Mouse (Mus musculus) natural killer cell, adult 2 months (primary cell): Measurements from ENCODE around the gene Fkbp11.

Experiments used
- DNase-seq, 2 experiments: peaks; one replicate each; pipeline ENCODE4 v3.0.0; 2022; ENCODE audit warnings: low spot score in 2 of 2

Fkbp11 gene

GRCm38 (mm10) chr15:98740219-98740618 lies 12.2 kb upstream of the Fkbp11 start:
- no peak for DNase-seq

- DNase-seq: no peak
Measured at GRCm38 (mm10) chr15:98738796-98739195, 10.8 kb upstream of the Fkbp11 start.

DNA sequence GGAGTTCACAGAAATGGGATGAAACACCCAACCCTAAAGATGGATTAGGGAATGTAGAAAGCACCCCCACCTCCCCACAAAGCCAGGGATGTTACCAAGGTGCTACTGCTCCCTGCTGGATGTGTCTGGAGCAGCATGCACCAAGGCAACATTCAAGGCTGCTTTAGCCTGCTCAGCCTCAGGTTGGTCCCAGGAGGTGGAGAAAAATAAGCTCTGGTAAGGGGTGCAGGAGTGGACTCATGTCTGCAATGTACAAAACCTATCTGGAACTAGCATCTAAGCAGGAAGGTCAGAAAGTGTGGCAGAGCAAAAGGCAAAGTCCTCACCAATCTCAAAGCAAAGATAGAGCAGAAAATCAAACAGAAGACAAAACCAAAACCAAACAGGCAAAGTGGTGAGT lies 9.9 kb upstream of the Fkbp11 start:
- peak in 1 of 2 experiments; percentile 34 for DNase-seq

DNA sequence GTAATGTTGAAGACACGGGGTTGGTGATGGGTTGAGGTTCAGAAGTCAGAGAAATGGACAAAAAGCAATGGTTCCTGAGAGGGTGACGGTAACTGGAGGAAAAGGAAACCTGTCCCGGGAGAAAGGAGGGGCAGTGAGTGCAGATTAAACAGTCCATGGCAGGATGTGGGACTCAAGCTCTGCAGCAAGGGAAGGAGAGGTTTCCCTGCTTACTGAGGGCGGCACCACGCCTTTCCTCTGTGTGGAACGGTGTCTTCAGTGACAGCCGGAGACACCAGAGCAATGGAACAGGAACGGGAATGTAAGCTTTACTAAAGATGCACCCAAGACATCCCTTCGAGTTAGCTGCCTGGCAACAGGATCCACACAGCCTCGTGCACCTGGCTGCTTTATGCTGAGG lies 8.5 kb upstream of the Fkbp11 start:
- no peak for DNase-seq

DNA sequence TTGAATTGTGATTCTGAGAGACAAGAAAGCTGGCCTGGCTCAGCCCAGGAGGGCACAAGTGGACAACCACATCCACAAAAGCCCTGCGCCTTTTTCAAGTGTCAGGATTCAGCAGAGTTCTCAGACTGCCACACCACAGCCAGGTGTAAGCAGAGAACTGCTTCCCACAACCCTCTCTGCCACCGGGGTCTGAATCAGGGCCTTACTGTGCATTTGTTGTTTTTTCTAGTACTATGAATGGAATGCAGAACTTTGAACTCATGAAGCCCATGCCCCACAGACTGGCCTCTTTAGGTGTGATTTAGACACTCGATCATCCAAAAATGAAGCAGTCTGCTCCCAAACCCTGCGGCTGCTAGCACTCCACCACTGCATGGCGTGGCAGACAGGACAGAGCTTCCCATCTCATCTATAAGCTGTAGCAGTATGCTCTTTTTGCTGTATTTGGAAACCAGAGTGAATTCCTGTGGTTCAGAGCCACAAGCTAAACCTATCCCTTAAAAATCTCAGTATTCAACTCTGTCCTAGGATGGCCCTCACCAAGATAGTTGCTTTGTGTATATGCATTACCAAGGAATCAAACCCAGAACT lies 6.1 kb upstream of the Fkbp11 start:
- no peak for DNase-seq

- DNase-seq: no peak
Measured at GRCm38 (mm10) chr15:98733370-98733769, 5.4 kb upstream of the Fkbp11 start.

GRCm38 (mm10) chr15:98732006-98732531 lies 4.1 kb upstream of the Fkbp11 start:
- DNase-seq: no peak

GRCm38 (mm10) chr15:98730790-98731189 lies 2.8 kb upstream of the Fkbp11 start:
- no peak for DNase-seq

DNA sequence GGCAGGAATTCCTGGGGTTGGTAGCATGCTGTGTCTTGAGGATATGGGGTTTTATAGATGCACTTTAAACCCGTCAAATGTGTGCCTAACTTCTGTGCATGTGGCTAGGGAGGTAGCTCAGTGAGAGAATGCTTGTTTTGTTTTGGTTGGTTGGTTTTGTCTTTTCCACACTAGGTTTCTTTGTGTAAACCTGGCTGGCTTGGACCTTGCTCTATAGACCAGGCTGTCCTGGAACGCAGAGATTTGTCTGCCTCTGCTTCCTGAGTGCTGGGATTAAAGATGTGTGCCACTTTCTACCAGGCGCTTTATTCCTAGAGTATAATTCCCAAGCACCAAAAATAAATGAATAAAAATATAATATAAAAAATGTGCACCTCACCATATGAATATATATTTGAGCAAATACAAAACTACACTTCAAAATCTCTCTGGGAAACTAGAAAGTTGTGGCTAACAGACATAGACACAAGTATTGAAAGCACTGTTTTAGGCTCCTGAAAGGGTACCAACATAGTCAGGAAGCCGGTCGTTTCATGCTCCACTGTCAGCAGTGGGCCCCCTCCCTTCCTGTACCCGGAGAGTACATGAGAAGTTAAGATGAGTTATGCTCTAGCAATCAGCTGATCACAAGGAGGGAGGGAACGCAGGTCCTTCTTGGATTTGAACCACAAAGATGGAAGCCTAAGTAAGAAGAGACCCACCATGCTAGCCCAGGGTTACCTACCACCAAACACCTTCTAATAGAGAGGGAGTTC lies 2.0 kb upstream of the Fkbp11 start:
- DNase-seq: no peak

DNA sequence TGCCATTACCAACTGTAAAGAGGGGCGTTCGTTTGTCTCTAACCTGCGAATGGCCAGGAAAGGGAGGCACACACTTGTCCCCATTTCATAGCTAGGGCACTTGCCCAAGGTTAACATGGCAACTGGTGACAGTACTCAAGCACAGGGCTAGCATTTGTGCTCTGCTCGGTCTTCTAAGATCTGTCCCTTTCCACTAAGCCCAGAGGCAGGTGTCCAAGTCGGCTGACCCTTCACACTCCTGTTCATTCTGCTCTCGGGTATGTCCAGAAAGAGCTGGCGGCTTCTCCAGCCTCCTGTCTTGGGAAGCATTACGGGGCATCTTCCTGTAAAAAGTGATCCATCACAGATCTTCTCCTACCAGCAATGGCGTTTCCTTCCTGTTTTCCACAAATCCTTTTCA lies 368 bp upstream of the Fkbp11 start:
- DNase-seq: no peak

DNA sequence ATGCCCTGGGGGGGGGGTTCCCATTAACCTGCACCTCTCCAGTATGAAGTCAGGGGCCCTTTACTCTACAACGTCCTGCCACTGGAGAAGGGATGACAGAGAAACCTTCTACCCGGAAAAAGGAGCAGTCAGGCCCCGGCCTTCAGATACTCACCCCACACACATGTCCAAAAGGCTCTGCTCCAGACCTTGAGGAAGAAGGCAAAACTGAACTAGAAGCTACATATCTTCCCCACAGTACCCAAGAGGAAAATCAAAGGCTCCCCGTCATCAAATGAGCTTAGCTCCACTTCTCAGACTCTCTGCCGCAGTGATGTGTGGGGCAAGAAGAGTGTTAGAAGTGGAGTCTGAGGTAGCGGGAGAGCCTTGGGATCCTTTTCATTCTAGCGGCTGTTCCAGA lies 1.3 kb downstream of the Fkbp11 start:
- no peak for DNase-seq

DNA sequence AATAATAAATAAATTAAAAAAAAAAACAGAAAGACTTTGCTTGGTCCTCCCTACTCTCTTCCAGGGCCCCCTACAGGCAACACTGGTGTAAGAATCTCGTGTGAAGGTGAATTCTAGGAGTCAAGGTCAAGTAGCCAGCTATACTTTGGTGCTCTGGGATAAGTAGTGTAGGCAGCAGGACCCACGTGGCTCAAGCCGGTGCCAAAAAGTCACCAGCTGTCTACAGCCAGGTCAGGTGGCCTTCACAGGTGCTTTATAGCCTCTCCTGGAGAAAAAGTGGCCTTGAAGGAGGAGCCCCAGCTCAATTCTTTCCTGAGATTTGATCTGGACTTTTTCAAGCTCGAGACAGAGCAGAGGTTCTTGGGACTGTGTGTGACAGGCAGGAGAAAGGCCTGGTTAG lies 1.9 kb downstream of the Fkbp11 start:
- DNase-seq: no peak

GRCm38 (mm10) chr15:98724441-98724840 lies 3.6 kb downstream of the Fkbp11 start:
- DNase-seq: no peak

DNA sequence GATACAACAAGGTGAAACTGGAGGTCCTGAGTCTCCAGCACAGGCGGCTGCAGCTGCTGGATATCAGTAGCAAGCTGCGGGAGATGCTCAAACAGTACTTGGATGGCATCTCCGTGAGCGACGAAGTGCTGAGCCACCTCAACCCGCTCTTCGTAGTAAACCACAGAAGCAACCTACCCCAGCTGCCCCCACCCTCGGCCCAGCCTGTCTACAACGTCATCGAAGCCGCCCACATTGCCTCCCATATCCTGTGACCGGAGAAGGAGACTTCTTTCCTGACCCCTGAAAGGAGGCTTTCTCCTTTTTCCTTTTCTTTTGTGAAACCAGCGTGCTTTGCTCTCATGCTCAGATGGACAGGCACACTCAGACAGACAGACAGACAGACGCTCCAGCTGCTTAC lies 5.1 kb downstream of the Fkbp11 start:
- no peak for DNase-seq

- DNase-seq: no peak
Measured at GRCm38 (mm10) chr15:98722191-98722590, 5.8 kb downstream of the Fkbp11 start.

DNA sequence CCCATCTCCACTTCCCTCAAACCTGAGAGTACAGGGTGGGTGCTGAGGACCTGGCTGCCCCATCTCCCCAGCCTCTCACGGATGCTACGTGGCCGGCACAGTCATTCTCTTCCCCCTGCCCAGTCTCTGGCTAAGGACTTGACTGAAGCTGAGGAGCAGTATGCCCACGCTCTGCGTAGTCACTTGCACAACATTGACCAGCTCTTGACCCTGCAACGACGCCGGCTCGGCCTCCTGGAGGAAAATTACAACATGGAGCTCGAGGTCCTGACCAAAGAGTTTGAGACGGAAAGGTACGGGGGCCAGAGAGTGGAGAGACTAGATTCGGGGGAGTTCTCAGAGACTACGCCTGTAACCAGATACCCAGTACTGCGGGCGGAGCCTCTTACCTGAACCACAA lies 10.7 kb downstream of the Fkbp11 start:
- no peak for DNase-seq

DNA sequence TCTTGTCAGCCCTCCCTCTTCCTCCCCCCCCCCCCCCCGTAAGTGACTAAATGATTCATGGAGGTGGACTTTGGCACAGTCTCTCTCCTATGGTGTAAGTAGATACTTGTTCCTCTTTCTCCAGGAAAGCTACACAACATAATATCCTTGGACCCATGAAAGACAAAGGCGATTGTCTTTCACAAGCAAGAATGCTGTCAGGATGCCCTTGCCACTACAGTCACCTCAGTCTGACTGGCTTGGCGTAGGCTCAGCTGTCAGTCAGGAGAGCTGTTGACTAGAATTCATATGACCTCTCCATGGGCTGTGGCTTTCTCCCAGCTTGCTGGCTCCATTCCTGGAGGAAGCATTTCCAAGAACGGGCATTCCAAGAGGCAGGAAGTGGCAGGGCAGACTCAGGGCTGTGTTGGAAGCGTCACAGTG lies 13.8 kb downstream of the Fkbp11 start:
- DNase-seq: no peak

DNA sequence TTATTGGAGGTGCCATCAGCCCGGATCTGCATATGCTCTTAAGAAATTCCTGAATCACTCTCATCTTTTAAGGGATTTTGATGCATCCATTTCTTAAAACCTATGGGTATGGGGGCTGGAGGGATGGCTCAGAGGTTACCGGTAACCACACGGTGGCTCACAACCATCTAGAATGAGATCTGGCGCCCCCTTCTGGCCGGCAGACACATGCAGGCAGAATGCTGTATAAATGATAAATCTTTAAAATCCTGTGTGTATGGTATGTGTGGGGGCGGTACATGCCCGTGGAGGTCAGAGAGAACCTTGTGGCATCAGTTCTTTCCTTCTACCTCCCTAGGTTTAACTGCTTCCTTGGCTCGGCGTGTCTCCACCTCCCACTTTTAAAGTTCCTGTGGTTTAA lies 17.6 kb downstream of the Fkbp11 start:
- peak; percentile 53 to 80 for DNase-seq

- peak; percentile 67 to 81 for DNase-seq
Measured at GRCm38 (mm10) chr15:98707766-98708372, 20.1 kb downstream of the Fkbp11 start, which contains the start of gene Ccdc65. Ccdc65 (plus strand) TSS chr15:98708207.

DNA sequence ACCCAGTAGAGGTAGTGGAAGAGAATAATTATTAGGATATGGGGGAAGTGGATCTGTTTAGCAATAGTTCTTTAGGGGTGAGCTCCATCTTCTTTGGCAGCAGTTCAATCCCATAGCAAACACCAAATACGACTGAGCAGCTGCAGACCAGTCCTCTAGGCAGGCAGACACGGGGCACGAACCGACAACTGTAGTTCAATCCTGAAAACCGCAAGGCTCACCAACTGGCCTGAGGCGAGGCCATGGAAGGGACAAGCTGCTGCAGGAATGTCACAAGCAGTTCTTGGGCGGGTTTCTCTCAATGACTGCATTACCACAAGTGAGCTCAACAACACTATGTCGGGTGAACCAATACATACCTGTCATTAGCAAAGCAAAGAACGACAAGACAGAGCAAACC lies 23.7 kb downstream of the Fkbp11 start:
- no peak for DNase-seq

- DNase-seq: peak; percentile 56 to 79
Measured at GRCm38 (mm10) chr15:98699190-98700105, 28.6 kb downstream of the Fkbp11 start.

- DNase-seq: no peak
Measured at GRCm38 (mm10) chr15:98696216-98696615, 31.8 kb downstream of the Fkbp11 start.
